Mouse (Mus musculus): Measurements from ENCODE around the gene Apba3. TPM values are rescaled to one million over a fixed set of nuclear protein-coding genes. Genes with fewer than 3 reads are reported as not detected.

The Apba3 gene
- polyA plus RNA-seq, 1 experiment from 2014 or later = 59.7 TPM

- peak overlapping the region; percentile 93 for H3K27ac ChIP-seq
- H3K4me2 ChIP-seq = peak overlapping the region; percentile 90
- H3K9me3 ChIP-seq (replicated peaks) = no peaks in the 10 kb centered on the region
- H3K36me3 ChIP-seq = no peaks in the 10 kb centered on the region
- peaks cover 21% of the 10 kb centered on the region for H3K27me3 ChIP-seq
- ATAC-seq (replicated peaks; ENCODE audit: low FRiP score) = no peak
- H3K9ac ChIP-seq = peak overlapping the region; percentile 82
- H3K4me3 ChIP-seq (replicated peaks) = peak overlapping the region; percentile 88
- H3K4me1 ChIP-seq = peaks cover 71% of the 10 kb centered on the region
- WGBS = 1% methylated on average over 25 of the region's 25 CpGs
Measured at GRCm38 (mm10) chr10:81293334-81294030, 26.7 kb downstream of the Apba3 start.

DNA sequence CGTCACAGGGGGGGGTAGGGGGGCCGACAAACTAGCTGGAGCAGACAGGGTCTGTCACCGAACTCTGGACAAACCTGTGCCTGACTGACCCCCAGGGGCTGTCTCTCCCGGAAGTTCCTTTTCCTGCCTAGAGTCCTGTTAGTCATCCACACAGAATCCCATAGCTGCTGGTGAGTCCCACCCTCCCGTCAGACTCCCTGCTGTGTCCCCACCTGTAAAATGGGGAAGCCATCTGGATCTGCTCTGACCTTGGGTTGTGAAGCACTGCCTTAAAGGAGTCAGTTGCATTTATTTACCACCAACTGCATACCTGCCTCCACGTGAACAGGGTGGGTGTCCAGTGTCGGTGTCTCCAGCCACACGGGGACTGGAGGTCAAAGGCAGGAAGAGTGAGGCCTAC lies 27.7 kb downstream of the Apba3 start:
- no peak for ATAC-seq (replicated peaks; ENCODE audit: low FRiP score)
- WGBS = 31% methylated on average over 8 of the region's 8 CpGs
- H3K9ac ChIP-seq = peak overlapping the region; percentile 82
- peak overlapping the region; percentile 90 for H3K4me2 ChIP-seq
- peaks cover 73% of the 10 kb centered on the region for H3K4me1 ChIP-seq
- peaks cover 21% of the 10 kb centered on the region for H3K27me3 ChIP-seq
- H3K27ac ChIP-seq = no peak overlapping the region
- H3K36me3 ChIP-seq = no peaks in the 10 kb centered on the region
- peak overlapping the region; percentile 88 for H3K4me3 ChIP-seq (replicated peaks)
- no peaks in the 10 kb centered on the region for H3K9me3 ChIP-seq (replicated peaks)

- H3K4me2 ChIP-seq = no peak overlapping the region
- no peak overlapping the region for H3K9ac ChIP-seq
- H3K27me3 ChIP-seq = peaks cover 16% of the 10 kb centered on the region
- ATAC-seq (replicated peaks; ENCODE audit: low FRiP score) = no peak
- no peak overlapping the region for H3K27ac ChIP-seq
- no peaks in the 10 kb centered on the region for H3K36me3 ChIP-seq
- no peak overlapping the region for H3K4me3 ChIP-seq (replicated peaks)
- 82% methylated on average over 6 of the region's 6 CpGs for WGBS
- no peaks in the 10 kb centered on the region for H3K9me3 ChIP-seq (replicated peaks)
- peaks cover 75% of the 10 kb centered on the region for H3K4me1 ChIP-seq
Measured at GRCm38 (mm10) chr10:81295185-81295584, 28.4 kb downstream of the Apba3 start.

GRCm38 (mm10) chr10:81297246-81297645 lies 30.5 kb downstream of the Apba3 start:
- Histone ChIP-seq H3K4me1 (peaks cover 79% of the 10 kb centered on the region), H3K4me3 (replicated peaks) (no peak overlapping the region), H3K36me3 (no peaks in the 10 kb centered on the region), H3K9ac (0 out of 2 replicates have a peak overlapping the region, but pooled peaks have one; percentile 16), H3K27ac (peak overlapping the region; percentile 86), H3K27me3 (no peaks in the 10 kb centered on the region), H3K9me3 (replicated peaks) (no peaks in the 10 kb centered on the region), H3K4me2 (no peak overlapping the region)
- ATAC-seq (replicated peaks; ENCODE audit: low FRiP score) = no peak
- WGBS = 66% methylated on average over 6 of the region's 6 CpGs

GRCm38 (mm10) chr10:81297845-81298244 lies 31.1 kb downstream of the Apba3 start:
- no peaks in the 10 kb centered on the region for H3K36me3 ChIP-seq
- H3K4me2 ChIP-seq = peak overlapping the region; percentile 13; the same call in 1 of the 2 replicates
- ATAC-seq (replicated peaks; ENCODE audit: low FRiP score) = no peak
- H3K27ac ChIP-seq = peak overlapping the region; percentile 86
- H3K9ac ChIP-seq = 0 out of 2 replicates have a peak overlapping the region, but pooled peaks have one; percentile 16
- 0 out of 2 replicates have a peak overlapping the region, but pooled peaks have one; percentile 2 for H3K4me3 ChIP-seq (replicated peaks)
- no peaks in the 10 kb centered on the region for H3K27me3 ChIP-seq
- WGBS = 31% methylated on average over 10 of the region's 10 CpGs
- peaks cover 83% of the 10 kb centered on the region for H3K4me1 ChIP-seq
- no peaks in the 10 kb centered on the region for H3K9me3 ChIP-seq (replicated peaks)

GRCm38 (mm10) chr10:81298369-81299100 lies 31.8 kb downstream of the Apba3 start:
- Histone ChIP-seq H3K27me3 (no peaks in the 10 kb centered on the region), H3K4me2 (peak overlapping the region; percentile 13; the same call in 1 of the 2 replicates), H3K27ac (peak overlapping the region; percentile 86), H3K4me3 (replicated peaks) (no peak overlapping the region), H3K9ac (no peak overlapping the region), H3K9me3 (replicated peaks) (no peaks in the 10 kb centered on the region), H3K36me3 (no peaks in the 10 kb centered on the region), H3K4me1 (peaks cover 88% of the 10 kb centered on the region)
- 88% methylated on average over 17 of the region's 17 CpGs for WGBS
- no peak for ATAC-seq (replicated peaks; ENCODE audit: low FRiP score)

DNA sequence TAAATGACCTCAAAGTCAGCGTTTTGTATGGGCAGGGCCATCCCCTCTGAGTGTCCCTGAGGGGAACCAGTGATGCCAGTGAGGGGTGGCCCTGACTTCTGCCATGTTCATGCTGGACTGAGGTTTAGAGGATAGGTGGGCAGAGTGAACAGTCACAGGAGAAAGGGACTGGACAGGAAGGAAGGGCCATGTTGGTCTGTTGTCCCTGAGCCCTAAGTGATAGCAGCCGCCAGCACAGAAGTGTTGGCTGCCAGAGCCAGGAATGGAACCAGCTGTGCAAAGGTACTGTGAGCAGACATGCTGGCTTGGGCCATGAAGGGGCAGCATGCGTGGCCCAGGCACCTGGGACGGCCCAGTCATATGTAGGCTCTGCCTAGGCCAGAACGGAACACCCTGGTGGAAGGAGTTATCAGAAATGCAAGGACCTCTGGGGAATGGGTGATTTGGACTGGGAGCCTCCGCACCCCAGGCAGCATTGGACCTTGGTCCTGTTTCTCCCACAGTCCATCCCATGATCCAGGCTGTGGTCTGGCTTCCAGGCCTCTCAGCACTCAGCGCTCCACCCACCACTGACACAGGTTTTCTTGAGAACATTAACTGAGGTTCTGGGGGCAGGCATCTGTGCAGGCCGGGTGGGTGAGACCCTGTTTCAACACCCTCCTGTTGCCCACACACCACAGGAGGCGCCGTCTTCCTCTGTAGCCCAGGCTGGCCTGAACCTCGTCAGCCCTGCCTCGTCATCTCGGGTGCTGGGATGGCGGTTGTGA lies 33.0 kb downstream of the Apba3 start:
- Histone ChIP-seq H3K4me2 (peak overlapping the region; percentile 20; the same call in 1 of the 2 replicates), H3K4me1 (peaks cover 87% of the 10 kb centered on the region), H3K27me3 (no peaks in the 10 kb centered on the region), H3K9me3 (replicated peaks) (no peaks in the 10 kb centered on the region), H3K9ac (0 out of 2 replicates have a peak overlapping the region, but pooled peaks have one; percentile 16), H3K4me3 (replicated peaks) (no peak overlapping the region), H3K36me3 (no peaks in the 10 kb centered on the region), H3K27ac (peak overlapping the region; percentile 86)
- 80% methylated on average over 14 of the region's 14 CpGs for WGBS
- ATAC-seq (replicated peaks; ENCODE audit: low FRiP score) = peak; percentile 40

DNA sequence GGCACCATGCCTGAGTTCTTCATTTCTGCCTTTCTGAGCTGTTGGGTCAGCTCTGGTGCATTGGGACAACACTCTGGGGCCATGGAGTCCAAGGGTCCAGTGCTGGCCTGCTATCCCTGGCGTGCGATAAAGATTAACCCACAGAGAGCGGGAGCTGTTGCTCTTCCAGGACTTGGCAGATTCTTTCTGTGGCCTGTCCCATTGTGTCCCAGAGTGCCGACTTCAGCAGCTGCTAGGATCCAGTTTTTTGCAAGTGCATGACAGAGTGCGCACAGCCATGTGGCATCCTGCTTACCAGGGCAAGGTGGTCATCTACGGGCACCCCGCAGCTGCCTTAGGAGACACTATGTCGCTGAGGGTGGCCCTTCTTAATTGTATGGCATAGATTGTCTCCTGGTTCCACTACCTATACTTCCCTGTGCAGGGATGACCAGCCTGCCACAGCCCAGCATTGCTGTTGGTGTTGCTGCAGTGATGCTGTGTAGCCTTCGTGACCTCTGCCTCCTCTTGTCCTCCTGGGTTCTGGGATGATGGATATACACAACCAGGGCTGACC lies 33.7 kb downstream of the Apba3 start:
- Histone ChIP-seq H3K27ac (peak overlapping the region; percentile 86), H3K4me2 (peak overlapping the region; percentile 20; the same call in 1 of the 2 replicates), H3K27me3 (no peaks in the 10 kb centered on the region), H3K4me1 (peaks cover 87% of the 10 kb centered on the region), H3K36me3 (0 out of 2 replicates have a peak, but pooled peaks cover 5% of the 10 kb centered on the region), H3K9me3 (replicated peaks) (no peaks in the 10 kb centered on the region), H3K9ac (no peak overlapping the region), H3K4me3 (replicated peaks) (no peak overlapping the region)
- ATAC-seq (replicated peaks; ENCODE audit: low FRiP score) = peak; percentile 66
- 70% methylated on average over 9 of the region's 9 CpGs for WGBS

DNA sequence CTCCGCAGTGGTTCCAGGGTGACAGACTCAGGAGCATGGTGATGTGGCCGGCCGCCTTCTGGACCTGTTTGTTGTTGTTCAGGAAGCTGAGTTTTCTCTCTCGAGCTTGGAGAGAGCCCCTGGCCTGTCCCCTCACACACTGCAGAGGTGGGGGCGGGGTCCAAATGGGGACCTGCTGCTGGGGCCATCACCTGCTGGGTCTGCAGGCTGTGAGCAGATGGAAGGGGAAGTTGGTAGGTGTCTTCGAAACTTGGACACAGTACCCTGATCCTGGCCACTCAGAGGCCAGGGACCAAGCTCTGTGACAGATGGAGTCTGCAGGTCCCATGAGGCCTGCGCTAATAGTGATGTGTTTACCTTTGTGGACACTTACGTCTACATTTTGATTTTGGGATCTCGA lies 34.6 kb downstream of the Apba3 start:
- no peaks in the 10 kb centered on the region for H3K9me3 ChIP-seq (replicated peaks)
- no peak overlapping the region for H3K4me3 ChIP-seq (replicated peaks)
- H3K9ac ChIP-seq = 0 out of 2 replicates have a peak overlapping the region, but pooled peaks have one; percentile 12
- no peaks in the 10 kb centered on the region for H3K27me3 ChIP-seq
- H3K27ac ChIP-seq = peak overlapping the region; percentile 86
- ATAC-seq (replicated peaks; ENCODE audit: low FRiP score) = no peak
- peaks cover 85% of the 10 kb centered on the region for H3K4me1 ChIP-seq
- 77% methylated on average over 9 of the region's 9 CpGs for WGBS
- H3K36me3 ChIP-seq = peaks cover 12% of the 10 kb centered on the region
- no peak overlapping the region for H3K4me2 ChIP-seq

DNA sequence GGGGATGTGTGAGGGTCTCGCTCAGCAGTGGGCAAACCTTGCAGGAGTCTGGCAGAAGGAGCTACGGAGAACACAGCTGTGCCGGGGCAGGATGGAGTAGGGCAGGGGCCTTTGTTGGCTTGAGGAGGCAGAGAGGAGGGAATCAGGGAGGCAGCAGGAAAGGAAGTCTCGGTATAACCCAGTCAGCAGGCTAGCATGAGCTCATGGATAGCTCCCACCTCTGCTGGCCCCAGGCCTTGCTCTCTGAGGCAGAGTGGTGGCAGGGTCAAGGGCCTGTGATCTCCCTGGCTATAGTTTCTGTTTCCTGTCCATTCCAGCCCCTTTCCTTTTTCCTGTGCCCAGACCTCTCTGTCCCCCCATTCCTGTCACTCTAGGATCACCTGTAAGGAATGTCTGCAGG lies 35.5 kb downstream of the Apba3 start:
- Histone ChIP-seq H3K4me2 (no peak overlapping the region), H3K9ac (0 out of 2 replicates have a peak overlapping the region, but pooled peaks have one; percentile 7)

GRCm38 (mm10) chr10:81302781-81303218 lies 36.0 kb downstream of the Apba3 start:
- Histone ChIP-seq H3K9ac (no peak overlapping the region), H3K4me1 (peaks cover 73% of the 10 kb centered on the region), H3K4me3 (replicated peaks) (no peak overlapping the region), H3K4me2 (no peak overlapping the region; the same call in 1 of the 2 replicates), H3K9me3 (replicated peaks) (no peaks in the 10 kb centered on the region), H3K27ac (peak overlapping the region; percentile 86), H3K27me3 (no peaks in the 10 kb centered on the region), H3K36me3 (peaks cover 27% of the 10 kb centered on the region)
- WGBS = 59% methylated on average over 14 of the region's 14 CpGs
- no peak for ATAC-seq (replicated peaks; ENCODE audit: low FRiP score)

More for the DNA sequence above, 35.5 kb downstream of the Apba3 start:
- Histone ChIP-seq H3K36me3 (peaks cover 22% of the 10 kb centered on the region), H3K27me3 (no peaks in the 10 kb centered on the region), H3K9me3 (replicated peaks) (no peaks in the 10 kb centered on the region), H3K4me1 (peaks cover 78% of the 10 kb centered on the region), H3K4me3 (replicated peaks) (no peak overlapping the region), H3K27ac (peak overlapping the region; percentile 86)
- no peak for ATAC-seq (replicated peaks; ENCODE audit: low FRiP score)
- 51% methylated on average over 4 of the region's 4 CpGs for WGBS

Measured in kidney, embryonic 15.5 days (tissue).